Mouse (Mus musculus) adrenal gland, adult 8-10 months (tissue): ENCODE results near the gene Abcd4. TPM values are rescaled to one million over a fixed set of nuclear protein-coding genes. Genes with fewer than 3 reads are reported as not detected.

ENCODE experiments used
- DNase-seq: peaks from one replicate; pipeline ENCODE4 v3.0.0; 2022
- total RNA-seq, 4 experiments: library from RNA; stranded (reverse); gene quantifications; 2 replicates each; pipeline ENCODE4 v1.2.4; 2022

The Abcd4 gene
- total RNA-seq, result 10 to 100 TPM; 10.9 to 16.3 (median 13.8) TPM

DNA sequence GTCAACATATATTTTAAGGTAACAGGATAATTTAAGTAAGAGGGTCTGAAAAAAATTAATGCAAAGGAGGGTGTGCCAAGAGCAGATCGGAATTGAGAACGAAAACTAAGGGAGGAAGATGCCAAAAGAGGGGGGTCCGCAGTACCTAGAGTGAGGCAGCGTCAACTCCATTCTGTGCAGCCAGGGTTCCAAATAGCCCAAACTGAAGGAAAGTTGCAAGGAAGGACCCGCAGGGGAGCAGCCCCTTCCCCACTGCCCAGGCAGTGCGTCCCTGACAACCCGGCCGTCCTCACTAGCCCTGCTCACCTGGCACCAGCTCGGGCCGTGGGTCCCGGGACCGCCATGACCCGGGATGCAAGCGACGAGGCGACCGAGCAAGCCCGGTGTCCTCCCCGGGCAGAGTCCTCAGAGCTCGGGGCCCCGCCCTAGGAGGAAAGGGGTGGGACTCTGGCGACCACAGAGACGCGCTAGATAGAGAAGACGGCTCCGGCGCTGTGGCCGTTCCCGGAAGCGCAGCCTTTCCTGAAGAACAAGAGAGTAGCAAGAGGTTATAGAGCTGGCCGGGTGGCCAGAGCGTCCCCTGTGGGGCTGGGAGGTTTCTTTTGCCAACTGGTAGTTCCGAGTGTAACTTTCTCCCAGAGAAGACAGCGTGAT, at the start of gene Abcd4:
TSS of gene Abcd4 (minus strand) at position 437 of the 654 bp plus-strand sequence.
- DNase-seq, result peak; percentile 94

DNA sequence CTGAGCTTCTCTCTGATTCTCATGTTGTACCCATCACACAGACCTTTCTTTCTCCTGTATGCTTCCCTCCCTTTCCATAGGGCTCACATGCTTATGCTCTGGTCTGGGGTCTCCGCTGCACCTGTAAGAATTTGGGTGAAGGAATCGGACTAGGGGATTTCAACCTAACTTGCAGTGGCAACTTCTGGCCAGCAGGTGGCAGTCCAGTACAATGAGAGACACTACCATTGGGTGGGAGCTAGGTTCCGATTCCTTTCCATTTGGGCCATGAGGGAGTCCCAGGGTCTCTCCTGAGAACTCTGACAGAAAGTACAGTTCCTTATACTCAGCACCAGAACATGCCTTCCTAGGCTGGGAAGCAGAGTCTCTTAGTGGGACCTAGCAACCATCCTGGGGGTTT, 36.7 kb upstream of the Abcd4 start:
- DNase-seq, result peak; percentile 12

DNA sequence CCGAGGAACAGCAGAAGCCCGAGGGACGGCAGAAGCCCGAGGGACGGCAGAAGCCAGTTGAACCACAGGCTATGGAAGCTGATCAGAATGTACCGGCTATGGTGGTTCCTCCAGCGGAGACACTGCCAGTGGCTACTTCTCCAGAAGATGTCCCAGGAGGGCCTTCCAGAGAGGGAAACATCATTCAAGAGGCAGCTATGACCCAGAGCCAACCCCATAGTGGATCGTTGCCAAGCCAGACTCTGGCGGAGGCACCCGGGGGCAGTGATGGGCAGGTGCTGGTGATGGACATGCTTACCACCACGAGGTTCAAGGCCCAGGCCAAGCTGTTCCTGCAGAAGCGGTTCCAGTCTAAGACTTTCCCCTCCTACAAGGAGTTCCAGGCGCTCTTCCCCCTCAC, 33.0 kb upstream of the Abcd4 start:
- no peak for DNase-seq

DNA sequence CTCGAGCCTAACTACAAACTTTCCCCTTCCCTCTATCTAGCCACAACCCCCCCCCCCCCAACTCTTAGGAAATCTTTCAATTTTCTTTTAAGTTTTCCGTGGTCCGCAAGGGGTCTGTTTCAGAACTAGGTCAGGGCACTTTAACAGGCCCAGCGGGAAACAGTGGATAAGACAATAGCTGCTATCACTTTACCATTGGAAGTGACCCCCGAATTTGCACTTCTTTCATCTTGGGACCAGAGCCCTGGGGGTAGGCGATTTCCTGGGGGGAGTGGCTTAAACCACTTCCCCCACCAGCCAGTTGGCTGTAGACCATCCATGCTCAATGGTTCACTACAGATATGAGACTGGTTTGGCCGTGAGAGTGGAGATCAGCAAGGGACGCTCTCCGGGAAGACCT, 23.4 kb upstream of the Abcd4 start, which contains the start of gene Vrtn:
TSS of gene Vrtn (plus strand) at position 366 of the 400 bp plus-strand sequence.
- no peak for DNase-seq

DNA sequence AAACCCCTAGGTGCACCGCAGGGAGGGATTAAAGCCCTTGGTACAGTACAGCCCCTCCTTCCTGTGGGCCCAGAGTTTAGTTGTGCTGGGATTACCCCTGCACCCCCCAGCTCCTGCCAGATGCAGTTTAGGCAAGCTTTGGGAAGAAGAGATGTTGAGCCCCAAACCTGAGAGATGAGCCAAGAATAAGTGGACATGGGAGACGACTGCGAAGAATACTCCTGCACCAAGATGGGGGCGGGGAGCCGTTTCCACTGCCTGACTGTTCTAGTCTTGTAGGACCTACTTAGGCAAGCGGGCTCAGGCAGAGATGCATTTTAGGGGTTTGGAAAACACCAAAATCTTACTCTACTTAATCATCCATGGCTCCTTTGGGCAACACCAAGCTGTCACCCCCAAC, 23.0 kb upstream of the Abcd4 start:
- DNase-seq, result no peak

DNA sequence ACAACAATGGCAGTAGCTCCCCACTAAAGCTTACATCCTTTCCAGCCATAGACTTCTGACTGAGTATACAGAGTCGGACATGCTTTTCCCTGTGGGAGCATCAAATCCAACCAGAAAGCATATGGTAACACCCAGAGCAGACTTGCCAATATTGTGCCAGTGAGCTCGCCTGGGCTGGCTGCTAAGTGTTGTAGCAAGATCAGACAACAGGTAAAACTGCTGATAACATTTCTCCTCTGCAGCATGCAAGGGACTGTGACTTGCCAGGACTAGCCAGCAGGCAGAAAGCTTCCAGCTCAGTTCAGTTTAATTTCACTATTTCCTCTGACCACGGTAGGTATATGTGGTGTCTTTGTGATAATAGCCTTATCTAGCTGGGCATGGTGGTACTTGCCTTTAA, 14.7 kb upstream of the Abcd4 start:
- no peak for DNase-seq

DNA sequence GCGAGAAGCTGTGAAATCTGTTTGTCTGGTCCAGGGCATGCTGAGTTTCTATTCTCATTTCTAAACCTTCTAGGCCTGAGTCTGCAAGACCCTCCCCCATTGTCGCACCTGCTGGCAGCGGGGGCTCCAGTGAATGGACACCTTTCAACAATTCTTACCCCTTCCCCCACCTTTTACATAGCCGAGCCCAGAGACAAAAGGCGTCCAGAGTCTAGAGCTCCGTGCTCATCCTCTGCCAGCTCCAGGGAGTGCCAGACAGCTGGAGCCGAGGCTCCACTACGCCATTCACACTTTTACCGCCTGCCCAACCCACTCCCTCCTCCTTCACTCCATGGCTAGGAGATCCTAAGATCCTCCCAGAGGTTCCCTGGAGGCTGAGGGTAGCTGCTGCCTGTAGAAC, 7.9 kb upstream of the Abcd4 start:
- no peak for DNase-seq

DNA sequence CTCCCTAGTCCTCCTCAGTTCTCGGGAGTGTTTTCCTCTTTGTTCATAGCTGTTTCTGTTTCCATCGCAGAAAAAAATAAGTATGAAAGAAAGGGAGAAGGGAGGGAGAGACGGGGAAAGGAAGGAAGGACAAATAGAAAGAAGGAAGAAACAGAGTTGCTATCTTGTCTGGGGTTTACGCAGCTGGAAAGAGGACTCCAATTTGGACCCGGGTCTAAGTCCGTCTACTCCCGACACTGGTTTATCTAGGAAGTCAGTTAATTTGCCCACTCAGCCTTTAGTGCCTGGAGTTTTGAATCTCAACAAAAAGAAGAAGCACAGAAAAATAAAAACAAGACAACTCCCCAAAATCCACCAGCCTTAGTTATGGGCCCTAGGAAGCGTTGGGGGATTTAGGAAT, 7.4 kb upstream of the Abcd4 start:
- no peak for DNase-seq

DNA sequence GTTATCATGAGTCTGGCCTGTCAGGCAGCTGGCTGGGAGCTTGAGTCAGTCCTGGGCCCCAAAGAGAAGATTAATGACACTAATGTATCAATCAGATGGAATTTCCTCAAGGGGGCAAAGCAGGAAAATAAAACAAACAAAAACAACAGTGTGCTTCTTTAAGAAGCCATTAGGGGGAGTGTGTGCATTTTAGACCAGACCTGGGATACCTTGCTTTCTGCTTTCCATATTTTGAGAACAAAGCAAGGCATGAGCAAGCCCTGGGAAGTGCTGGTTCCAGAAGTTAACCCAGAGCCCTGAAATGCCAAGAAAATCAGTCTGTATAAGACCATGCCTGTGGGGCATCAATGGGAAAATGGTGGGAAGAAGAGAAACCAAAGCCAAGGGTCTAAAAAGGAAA, 3.8 kb upstream of the Abcd4 start:
- no peak for DNase-seq

DNA sequence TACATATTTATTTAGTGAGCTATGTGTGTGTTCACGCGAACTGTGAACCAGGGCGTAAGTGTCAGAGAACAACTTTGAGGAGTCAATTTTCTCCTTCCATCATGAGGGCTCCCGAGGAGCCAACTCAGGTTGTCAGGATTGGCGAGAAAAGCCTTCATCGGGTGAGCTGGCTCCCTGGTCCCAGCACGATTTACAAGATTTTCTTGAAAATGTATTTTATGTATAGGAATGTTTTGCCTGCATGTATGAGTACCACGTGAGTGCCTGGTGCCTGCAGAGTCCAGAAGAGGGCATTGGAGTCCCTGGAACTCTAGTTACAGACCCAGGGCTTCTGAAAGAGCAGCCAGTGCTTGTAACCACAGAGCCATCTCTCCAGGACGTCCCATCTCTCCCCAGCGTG, 450 bp upstream of the Abcd4 start:
- peak; percentile 10 for DNase-seq

DNA sequence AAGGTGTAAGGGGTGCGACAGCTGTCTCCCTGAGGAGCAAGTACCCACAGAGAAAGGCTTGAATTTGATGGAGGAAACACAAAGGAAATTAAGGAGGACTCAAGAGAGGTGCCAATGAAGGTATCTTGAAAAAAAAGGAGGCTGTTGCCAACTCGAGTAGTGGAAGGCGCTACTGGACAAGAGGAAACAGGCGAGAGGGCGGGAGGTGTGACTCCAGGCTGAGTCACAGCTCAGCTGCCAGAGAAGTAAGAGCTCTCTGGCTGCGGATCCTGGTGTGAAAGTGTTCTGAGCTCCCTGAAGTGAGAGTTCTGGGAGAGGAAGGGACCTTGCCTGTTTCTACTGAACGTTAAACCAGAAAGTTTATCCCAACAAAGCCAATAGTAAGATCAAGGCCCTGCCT, 2.7 kb downstream of the Abcd4 start:
- no peak for DNase-seq

DNA sequence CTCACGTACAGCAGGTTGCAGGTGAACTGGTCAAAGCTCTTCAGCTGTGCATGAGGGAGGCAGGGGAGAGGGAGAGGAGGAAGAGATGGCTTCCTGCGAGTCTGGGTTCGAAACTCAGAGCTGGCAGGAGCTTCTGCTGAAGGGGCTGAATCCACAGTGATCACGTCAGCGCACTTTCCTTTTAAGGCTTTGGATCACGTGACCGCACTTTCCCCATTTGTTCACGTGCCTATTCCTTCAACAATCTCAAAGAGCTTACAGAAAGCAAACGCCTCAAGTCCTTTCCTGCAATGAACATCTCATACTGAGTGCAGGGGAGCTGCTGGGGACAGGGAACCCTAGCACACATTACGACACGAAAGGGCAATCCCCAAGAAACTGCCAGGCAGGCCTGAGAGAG, 3.2 kb downstream of the Abcd4 start:
- no peak for DNase-seq

DNA sequence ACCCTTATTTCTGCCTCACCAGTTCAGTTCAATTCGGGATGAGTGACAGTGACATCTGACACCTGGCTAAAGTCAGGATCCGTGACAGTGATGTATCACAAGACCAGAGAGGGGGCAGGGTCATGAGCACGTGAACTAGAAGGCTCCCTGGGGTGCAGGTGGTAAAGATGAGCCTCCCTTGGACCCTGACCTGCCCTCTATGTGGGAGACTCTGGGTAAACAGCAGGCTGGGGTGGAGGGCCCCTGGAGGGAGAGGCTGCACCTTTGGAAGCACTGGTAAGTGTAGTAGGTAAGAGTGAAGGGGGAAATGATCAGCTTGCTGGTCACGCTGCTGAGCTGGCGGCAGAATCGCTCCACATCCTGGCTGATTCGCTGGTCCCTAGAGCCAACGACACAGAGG, 4.7 kb downstream of the Abcd4 start:
- no peak for DNase-seq

DNA sequence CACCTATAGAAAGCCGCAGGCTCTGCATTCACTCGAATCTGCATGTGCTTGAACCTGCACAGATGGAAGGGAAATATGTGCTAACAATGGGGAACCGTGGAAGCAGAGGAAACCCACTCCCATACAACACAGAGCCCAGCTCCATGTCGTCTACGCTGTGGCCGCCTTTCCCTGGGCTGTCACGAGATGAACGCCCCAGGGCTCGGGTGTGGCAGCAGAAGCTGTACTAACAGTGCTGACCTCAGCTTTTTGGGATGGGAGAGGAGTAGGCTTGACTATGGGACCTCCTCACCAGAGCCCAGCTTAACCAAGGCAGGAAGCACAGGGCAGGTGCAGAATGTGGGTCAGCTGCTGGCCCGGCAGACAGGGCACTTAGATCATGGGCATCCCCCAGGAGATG, 5.5 kb downstream of the Abcd4 start:
- no peak for DNase-seq

DNA sequence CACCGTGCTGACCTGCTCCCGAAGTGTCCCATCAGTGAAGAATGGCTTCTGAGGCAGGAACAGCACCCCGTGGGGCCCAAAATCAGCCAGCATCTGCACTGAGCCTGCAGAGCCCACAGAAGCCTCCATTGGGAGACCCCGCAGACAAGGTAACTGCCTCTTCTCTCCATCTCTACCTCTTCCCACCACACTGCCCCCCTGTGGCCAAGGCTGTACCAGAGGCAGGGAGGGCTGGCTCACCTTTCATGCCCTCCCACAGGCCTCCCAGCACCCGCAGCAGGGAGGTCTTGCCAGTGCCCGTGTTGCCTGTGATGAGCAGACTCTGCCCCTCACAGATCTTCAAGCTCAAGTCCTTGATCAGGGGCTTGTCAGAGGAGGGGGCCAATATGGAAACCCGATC, 11.4 kb downstream of the Abcd4 start:
- no peak for DNase-seq

DNA sequence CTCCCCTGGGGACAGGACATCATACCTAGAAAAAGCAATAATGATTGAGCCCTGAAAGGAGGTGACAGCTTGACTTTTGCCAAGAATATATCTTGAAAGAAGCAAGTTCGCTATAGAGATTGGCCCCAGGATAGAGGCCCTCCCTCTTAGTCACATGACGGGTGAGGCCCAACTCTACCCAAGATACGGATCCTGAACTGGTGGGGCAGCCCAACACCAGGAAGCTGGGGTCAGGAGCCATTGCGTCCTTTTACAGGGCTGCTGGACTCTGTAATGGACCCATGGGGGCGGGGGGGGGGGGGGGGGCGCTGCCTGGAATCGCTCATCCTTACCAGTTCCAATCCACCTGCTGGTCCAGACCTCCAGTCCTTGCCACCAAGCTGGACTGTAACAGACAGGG, 13.2 kb downstream of the Abcd4 start:
- DNase-seq, result no peak

DNA sequence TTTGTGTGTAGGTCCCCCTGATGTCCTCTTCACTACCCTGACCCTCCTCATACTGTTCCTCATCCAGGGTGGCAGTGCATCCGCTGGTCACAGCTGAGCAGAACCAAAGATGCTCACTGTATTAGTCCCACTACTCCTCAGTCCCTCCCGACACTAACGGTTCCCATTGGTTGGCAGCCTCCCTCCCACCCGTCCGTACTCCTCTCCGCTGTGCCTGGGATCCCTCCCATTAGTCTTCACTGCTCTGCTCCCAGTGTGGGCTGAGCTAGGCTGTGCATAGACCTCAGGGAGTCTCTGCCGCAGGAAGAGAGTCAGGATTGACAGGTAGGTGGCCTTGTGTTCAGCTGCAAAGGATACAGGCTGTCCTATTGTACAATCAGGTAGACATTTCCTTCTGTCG, 18.9 kb downstream of the Abcd4 start:
- no peak for DNase-seq

DNA sequence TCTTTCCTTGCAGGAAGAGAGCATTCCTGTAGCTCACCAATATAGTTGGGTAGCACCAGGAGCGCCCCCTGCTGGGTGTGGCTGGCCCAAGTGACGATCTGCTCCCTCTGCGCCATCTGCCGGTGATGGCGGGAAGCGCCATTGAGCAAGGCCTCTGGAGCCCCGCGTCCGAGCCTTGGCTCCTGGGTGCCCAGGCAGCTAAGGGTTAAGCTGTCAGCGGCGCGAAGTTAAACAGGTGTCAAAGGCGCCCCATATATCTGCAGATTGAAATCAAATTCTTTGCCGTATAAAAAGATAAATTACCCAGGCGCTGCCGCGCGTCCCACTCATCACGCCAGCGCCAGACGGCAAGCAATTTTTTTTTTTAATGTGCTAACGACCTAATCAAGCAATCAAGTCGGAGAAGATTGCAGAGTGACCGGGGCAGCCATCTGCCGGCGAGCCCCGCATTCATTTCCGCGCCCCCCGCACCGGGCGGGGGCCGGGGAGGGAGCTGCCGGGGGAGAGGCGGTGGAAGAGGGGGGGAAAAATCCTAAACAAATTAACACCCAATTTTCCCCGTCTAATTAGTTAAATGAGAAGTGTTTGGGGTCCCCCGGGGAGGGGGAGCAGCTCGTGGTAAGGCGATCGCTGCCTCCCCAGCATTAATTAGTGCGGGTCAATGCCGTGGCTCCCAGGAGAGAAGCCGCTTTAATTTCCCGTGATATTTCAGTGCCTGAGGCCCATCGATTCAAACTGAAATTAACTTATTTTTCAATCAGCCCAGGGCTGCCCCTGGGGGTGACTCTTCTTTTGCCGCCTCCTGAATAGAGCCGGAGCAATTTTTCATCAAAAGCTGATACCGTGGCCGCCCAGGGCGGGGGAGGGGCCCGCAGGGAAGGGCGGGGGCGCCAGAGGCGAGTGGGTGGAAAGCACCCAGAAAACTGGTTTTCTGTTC, 27.1 kb downstream of the Abcd4 start:
- peak; percentile 78 for DNase-seq

DNA sequence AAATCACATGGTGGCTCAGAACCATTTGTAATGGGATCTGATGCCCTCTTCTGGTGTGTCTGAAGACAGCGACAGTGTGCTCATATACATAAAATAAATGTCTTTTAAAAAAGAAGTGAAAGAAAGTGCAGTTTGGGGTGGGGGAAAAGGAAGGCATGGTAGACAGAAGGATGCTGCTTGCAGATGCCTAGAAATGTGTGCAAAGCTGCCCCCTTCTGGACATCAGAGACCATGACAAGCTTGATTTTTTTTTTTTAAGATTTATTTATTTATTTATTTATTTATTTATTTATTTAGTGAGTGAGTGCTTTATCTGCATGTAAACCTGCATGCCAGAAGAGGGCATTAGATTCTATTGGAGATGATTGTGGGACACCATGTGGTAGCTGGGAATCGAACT, 35.9 kb downstream of the Abcd4 start:
- no peak for DNase-seq

DNA sequence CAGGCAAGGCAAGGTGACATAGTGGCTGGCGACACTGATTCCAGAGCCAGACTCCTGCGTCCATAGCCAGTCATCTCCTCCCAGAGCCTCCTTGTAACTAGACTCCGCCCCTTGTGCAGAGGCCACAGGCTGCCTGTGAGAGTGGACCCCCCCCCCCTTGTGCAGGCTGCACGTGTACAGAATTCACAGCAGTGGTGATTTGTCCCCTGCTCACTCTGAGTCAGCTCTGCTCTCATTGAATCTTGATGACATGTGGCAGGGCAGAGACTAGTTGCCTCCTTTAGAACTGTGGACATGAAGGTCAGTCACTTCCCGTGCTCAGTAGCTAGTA, 38.8 kb downstream of the Abcd4 start:
- DNase-seq, result peak; percentile 33

DNA sequence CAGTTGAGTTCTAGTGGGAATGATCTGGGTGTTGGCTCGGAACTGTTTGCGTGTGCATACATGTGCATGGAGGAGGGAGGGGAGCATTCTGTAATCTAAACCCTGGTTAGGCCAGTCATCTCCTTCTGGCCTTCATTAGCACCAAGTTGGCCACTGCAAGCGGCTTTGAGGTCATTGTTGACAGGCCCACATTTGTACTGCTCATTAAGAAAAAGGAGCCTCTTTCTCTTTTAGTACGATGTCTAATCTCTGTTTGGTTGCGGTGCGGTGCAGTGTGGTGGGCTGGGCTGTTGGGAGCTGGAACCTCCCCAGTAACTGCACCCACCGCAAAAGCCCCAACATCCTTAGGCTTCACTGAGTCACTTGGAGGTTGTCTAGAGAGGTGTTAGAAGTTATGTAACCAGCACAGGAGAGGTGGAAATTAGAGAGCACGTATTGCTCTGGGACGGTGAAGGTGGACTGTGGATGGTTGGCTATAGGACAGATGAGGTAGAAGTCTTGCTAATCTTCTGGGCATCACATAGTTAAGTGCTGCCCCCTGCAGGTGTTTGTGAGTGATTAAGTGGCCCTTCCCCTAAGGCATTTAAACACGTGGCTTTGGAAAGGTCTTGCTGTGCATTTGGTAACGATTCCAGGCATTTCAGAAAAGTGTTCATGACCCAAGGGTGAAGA, 39.3 kb downstream of the Abcd4 start:
- no peak for DNase-seq

DNA sequence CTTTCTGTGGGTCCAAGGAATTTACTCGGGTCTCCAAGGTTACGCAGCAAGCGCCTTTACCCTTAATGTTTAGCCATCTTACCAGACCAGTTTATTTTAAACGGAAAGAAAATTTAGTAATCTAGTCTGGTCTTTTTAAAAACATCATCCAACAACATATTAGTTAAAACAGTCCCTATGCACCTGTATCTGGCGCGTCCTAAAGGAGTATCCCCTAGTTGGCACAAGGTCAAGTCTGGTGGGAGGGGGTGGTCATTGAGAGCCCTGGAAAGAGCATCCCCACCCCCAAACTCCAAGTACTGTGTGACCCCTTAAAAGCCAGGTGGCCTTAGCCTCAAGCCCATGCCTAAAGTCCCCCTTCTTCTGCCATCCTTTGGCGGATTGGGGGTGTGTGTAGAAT, 44.1 kb downstream of the Abcd4 start:
- DNase-seq, result no peak

DNA sequence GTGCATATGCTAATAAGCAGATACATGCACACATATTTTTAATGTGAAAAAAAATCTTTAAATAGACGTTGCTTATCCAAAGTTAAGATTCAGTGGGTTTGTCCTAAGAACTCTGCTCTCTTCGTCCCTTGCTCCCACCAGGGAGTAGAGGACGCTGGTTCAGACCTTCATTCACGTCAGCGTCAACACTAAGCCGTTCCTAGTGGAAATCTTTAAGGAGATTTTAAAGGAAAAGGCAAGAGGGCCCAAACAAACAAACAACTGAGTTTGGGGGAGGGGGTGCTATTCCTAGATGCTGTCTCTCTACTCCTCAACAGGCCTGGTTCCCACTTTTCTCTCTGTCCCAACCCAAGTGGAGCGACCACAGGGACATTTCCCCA, 44.9 kb downstream of the Abcd4 start:
- no peak for DNase-seq
